Mouse (Mus musculus): ENCODE measurements around the gene Hist2h2aa2. TPM values are rescaled to one million over a fixed set of nuclear protein-coding genes. Genes with fewer than 3 reads are reported as not detected.
"Not testable (repeated sequence)": the region's sequence is repeated elsewhere in the genome, so short reads cannot be mapped to it uniquely, and the experiment has no call there.

Gene Hist2h2aa2
- polyA plus RNA-seq (2014; fragmentation: Nextera tagmentation; extraction: Ambion mirVana) = 61.8 and 63.0 TPM in 2 replicates

DNA sequence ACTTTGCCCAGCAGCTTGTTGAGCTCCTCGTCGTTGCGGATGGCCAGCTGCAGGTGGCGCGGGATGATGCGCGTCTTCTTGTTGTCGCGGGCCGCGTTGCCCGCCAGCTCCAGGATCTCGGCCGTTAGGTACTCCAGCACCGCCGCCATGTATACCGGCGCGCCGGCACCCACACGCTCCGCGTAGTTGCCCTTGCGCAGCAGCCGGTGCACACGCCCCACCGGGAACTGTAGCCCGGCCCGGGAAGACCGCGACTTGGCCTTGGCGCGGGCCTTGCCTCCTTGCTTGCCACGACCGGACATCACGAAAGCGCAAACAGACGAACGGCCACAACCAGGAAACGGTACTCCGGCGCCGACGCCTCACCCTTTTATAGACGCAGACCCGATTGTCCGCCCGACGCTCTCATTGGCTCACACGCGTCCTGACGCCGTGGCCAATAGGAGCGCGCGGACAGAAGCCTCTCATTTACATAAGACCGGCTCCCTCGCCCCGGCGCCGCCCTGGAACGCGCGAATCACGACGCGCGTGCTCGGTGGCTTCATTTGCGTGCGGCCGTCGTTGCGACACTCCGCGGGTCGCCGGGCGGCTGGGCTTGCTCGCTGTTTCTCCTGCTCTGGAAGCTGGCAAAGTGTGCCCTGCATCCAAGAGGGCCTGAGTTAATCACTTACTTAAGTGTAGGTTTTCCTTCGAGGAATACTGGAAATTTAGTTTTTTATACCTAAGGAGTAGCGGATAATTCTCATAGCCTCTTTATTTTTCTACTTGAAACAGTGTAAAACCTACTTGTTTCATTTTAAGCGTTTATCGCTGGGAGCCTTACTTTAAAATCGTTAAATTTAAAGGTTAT lies at the start of gene Hist2h2aa2:
Gene Hist2h2aa2, minus strand, starts transcription at position 328 of the 850 bp plus-strand sequence.
- not testable (repeated sequence) for H3K27me3 ChIP-seq (ENCODE audit: control insufficient read depth, insufficient read depth, low read length); H3K4me1 ChIP-seq (replicated peaks; ENCODE audit: control insufficient read depth, insufficient read depth, low read length); H3K36me3 ChIP-seq (ENCODE audit: control insufficient read depth, insufficient read depth, low read length); H3K9me3 ChIP-seq (ENCODE audit: control insufficient read depth, low read length)
- Histone ChIP-seq H3K27ac (ENCODE audit: low read depth, low read length) (peak within 1 kb of the TSS; percentile 77), H3K9ac (ENCODE audit: low read depth, low read length) (peak within 1 kb of the TSS; percentile 42; the same call in 1 of the 2 replicates), H3K4me2 (replicated peaks; ENCODE audit: low read depth, low read length) (peak within 1 kb of the TSS; percentile 29; the same call in 1 of the 2 replicates), H3K4me3 (ENCODE audit: low read depth, low read length) (peak within 1 kb of the TSS; percentile 18; the same call in 1 of the 2 replicates)
- DNase-seq (ENCODE audit: low spot score) (peak; percentile 71), ATAC-seq (ENCODE audit: low FRiP score) (peak; percentile 85)
- WGBS = 4% methylated on average over 27 of the region's 85 CpGs

DNA sequence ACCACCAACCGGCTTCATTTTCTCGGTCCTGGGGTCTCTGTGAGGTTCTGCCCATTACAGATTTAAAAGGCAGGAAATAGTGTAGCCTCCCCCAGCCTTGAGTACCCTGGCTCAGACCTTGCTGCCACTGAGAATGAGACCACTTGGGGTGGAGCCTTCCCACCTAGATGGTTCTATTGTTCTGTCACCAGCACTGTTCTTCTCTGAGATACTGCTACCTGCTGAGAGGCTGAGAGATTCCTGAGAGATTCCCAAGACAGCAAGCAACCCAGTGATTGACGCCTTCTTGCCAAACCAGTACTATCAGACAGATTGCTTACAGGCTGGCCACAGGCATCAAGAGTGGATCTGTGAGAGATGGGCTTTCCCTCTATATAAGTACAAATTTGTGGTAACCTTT lies 49.1 kb upstream of the Hist2h2aa2 start:
- no peaks in the 10 kb centered on the region for H3K9me3 ChIP-seq (ENCODE audit: control insufficient read depth, low read length)
- no peaks in the 10 kb centered on the region for H3K4me1 ChIP-seq (replicated peaks; ENCODE audit: control insufficient read depth, insufficient read depth, low read length)
- 77% methylated on average over 3 of the region's 3 CpGs for whole genome bisulfite sequencing
- H3K4me3 ChIP-seq (ENCODE audit: low read depth, low read length) = no peak overlapping the region
- H3K9ac ChIP-seq (ENCODE audit: low read depth, low read length) = no peak overlapping the region
- no peak overlapping the region for H3K27ac ChIP-seq (ENCODE audit: low read depth, low read length)
- no peak for DNase-seq (ENCODE audit: low spot score)
- H3K4me2 ChIP-seq (replicated peaks; ENCODE audit: low read depth, low read length) = no peak overlapping the region
- no peak for ATAC-seq (ENCODE audit: low FRiP score)
- peaks cover under 1% of the 10 kb centered on the region; the same call in 1 of the 2 replicates for H3K27me3 ChIP-seq (ENCODE audit: control insufficient read depth, insufficient read depth, low read length)
- no peaks in the 10 kb centered on the region for H3K36me3 ChIP-seq (ENCODE audit: control insufficient read depth, insufficient read depth, low read length)

DNA sequence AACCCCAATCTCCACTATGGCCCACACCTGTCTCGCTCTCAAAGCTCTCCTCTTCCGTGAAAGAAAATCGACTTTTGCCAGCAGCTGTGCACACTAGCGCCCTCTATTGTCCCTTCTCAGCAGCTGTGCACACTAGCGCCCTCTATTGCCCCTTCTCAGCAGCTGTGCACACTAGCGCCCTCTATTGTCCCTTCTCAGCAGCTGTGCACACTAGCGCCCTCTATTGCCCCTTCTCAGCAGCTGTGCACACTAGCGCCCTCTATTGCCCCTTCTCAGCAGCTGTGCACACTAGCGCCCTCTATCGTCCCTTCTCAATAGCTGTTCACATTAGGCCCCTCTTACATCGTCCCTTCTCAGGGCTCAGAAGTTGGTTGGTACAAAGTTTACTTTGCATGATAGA lies 47.3 kb upstream of the Hist2h2aa2 start:
- not testable (repeated sequence) for H3K36me3 ChIP-seq (ENCODE audit: control insufficient read depth, insufficient read depth, low read length); H3K27me3 ChIP-seq (ENCODE audit: control insufficient read depth, insufficient read depth, low read length); H3K27ac ChIP-seq (ENCODE audit: low read depth, low read length); H3K4me1 ChIP-seq (replicated peaks; ENCODE audit: control insufficient read depth, insufficient read depth, low read length); H3K4me2 ChIP-seq (replicated peaks; ENCODE audit: low read depth, low read length); H3K9me3 ChIP-seq (ENCODE audit: control insufficient read depth, low read length); ATAC-seq (ENCODE audit: low FRiP score); H3K9ac ChIP-seq (ENCODE audit: low read depth, low read length); H3K4me3 ChIP-seq (ENCODE audit: low read depth, low read length); DNase-seq (ENCODE audit: low spot score)
- WGBS = 92% methylated on average over 11 of the region's 11 CpGs

DNA sequence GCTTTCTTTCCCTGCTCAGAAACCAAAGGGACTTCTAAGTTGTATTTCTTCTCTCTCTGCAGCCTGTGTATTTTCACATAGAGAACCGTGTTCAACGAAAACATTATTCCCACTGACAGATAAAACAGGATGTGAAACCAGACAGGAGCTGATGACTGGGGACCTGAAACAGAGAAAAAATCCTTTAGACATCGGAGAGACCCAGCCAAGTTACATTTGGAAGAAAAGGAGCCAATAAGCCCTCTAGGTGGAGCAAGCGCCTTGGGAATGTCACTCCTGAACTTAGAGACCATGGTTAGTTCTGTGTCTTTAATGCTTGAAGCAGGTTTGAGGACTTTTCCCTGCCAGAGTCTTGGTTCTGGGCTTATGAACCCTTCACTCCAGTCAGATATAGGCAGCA lies 44.4 kb upstream of the Hist2h2aa2 start:
- Histone ChIP-seq H3K9me3 (ENCODE audit: control insufficient read depth, low read length) (no peaks in the 10 kb centered on the region), H3K36me3 (ENCODE audit: control insufficient read depth, insufficient read depth, low read length) (no peaks in the 10 kb centered on the region), H3K4me1 (replicated peaks; ENCODE audit: control insufficient read depth, insufficient read depth, low read length) (0 out of 2 replicates have a peak, but pooled peaks cover 3% of the 10 kb centered on the region), H3K4me3 (ENCODE audit: low read depth, low read length) (no peak overlapping the region), H3K27me3 (ENCODE audit: control insufficient read depth, insufficient read depth, low read length) (peaks cover 6% of the 10 kb centered on the region; the same call in 1 of the 2 replicates), H3K27ac (ENCODE audit: low read depth, low read length) (no peak overlapping the region), H3K9ac (ENCODE audit: low read depth, low read length) (no peak overlapping the region), H3K4me2 (replicated peaks; ENCODE audit: low read depth, low read length) (no peak overlapping the region)
- ATAC-seq (ENCODE audit: low FRiP score) = no peak
- DNase-seq (ENCODE audit: low spot score) = peak; percentile 41
- WGBS = 28% methylated on average over 4 of the region's 4 CpGs

DNA sequence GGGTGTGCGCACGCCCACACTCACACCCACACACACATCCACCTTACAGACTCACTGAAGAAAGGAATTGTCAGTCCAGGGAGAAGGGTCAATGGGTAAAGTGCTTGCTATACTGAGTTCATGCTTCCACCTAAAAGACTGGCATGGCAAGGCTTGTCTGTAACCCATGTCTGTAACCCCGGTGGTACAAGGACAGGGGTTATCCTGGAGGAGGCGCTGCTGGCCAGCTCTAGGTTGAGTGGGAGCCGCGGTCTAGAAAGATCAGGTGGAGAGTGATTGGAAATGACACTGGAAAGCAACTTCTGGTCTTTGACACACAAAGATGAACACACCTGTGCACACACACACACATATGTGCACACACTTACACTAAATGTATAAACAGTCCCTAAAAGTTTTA lies 40.6 kb upstream of the Hist2h2aa2 start:
- WGBS = 59% methylated on average over 6 of the region's 6 CpGs
- ATAC-seq (ENCODE audit: low FRiP score) = no peak
- H3K27me3 ChIP-seq (ENCODE audit: control insufficient read depth, insufficient read depth, low read length) = peaks cover 6% of the 10 kb centered on the region; the same call in 1 of the 2 replicates
- H3K36me3 ChIP-seq (ENCODE audit: control insufficient read depth, insufficient read depth, low read length) = no peaks in the 10 kb centered on the region
- no peak overlapping the region for H3K4me2 ChIP-seq (replicated peaks; ENCODE audit: low read depth, low read length)
- H3K4me1 ChIP-seq (replicated peaks; ENCODE audit: control insufficient read depth, insufficient read depth, low read length) = 0 out of 2 replicates have a peak, but pooled peaks cover 3% of the 10 kb centered on the region
- no peak overlapping the region for H3K9ac ChIP-seq (ENCODE audit: low read depth, low read length)
- no peaks in the 10 kb centered on the region for H3K9me3 ChIP-seq (ENCODE audit: control insufficient read depth, low read length)
- H3K4me3 ChIP-seq (ENCODE audit: low read depth, low read length) = no peak overlapping the region
- H3K27ac ChIP-seq (ENCODE audit: low read depth, low read length) = no peak overlapping the region
- no peak for DNase-seq (ENCODE audit: low spot score)

DNA sequence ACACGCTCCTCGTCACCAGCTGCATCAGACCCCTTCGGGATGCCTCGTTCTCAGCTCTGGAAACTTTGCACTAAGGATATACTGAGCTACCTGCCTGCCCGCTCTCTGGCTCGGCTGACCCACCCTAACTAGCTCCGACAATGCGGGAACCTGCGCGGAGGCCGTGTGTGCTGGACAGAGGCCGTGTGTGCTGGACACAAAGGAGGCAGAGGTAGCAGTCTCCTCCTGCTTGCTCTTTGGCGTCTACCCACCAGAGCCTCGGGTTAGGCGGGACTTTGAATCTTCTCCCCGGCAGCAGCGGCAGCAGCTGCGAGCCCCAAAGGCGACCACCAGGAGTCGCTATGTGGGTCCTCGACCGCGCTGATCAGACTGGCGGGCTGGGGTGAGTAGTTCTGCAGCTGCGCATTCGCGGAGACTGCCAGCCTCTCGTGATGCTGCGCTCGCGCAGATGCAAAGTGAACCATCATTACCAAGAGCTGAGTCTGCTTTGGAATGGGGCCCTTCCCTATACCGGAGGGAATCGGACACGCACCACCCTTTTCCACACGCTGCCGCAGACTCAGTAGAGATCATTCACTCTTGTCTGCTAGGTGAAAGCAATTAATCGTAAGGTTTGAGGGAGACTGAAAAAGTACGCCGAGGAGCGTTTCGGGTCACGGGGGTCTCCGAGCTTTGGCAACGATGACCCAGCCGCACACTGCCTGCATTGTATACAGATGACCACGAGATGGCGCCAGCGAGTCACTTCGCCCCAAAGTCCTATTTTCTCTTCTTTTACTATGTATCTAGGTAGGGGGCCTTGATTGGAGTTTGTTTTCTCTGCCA lies 37.9 kb upstream of the Hist2h2aa2 start:
- peak; percentile 97 for ATAC-seq (ENCODE audit: low FRiP score)
- Histone ChIP-seq H3K27me3 (ENCODE audit: control insufficient read depth, insufficient read depth, low read length) (no peaks in the 10 kb centered on the region; the same call in 1 of the 2 replicates), H3K36me3 (ENCODE audit: control insufficient read depth, insufficient read depth, low read length) (no peaks in the 10 kb centered on the region), H3K4me1 (replicated peaks; ENCODE audit: control insufficient read depth, insufficient read depth, low read length) (no peaks in the 10 kb centered on the region), H3K9me3 (ENCODE audit: control insufficient read depth, low read length) (no peaks in the 10 kb centered on the region), H3K4me3 (ENCODE audit: low read depth, low read length) (peak overlapping the region; percentile 41), H3K4me2 (replicated peaks; ENCODE audit: low read depth, low read length) (peak overlapping the region; percentile 75), H3K27ac (ENCODE audit: low read depth, low read length) (peak overlapping the region; percentile 82), H3K9ac (ENCODE audit: low read depth, low read length) (peak overlapping the region; percentile 59)
- WGBS = under 1% methylated on average over 49 of the region's 49 CpGs
- peak; percentile 93 for DNase-seq (ENCODE audit: low spot score)

DNA sequence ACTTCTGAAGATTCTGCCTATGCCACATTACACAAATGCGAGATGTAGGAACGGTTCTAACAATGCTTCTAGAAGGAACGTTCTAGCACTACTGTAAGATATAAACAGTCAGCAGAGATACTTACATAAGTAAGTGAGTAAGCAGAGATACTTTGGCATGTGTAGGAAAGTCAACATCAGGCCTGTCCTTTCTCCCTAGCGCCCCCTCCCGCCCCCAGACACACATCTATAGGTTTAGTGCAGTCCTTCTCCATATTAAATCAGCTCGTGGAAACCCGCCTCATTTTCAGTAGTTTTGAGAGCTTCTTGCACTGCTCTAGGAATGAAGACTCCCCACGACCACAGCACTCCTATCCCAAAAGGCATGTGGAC lies 37.3 kb upstream of the Hist2h2aa2 start:
- Histone ChIP-seq H3K9ac (ENCODE audit: low read depth, low read length) (peak overlapping the region; percentile 59; the same call in 1 of the 2 replicates), H3K4me1 (replicated peaks; ENCODE audit: control insufficient read depth, insufficient read depth, low read length) (no peaks in the 10 kb centered on the region), H3K4me2 (replicated peaks; ENCODE audit: low read depth, low read length) (peak overlapping the region; percentile 75), H3K27me3 (ENCODE audit: control insufficient read depth, insufficient read depth, low read length) (no peaks in the 10 kb centered on the region; the same call in 1 of the 2 replicates), H3K36me3 (ENCODE audit: control insufficient read depth, insufficient read depth, low read length) (no peaks in the 10 kb centered on the region), H3K27ac (ENCODE audit: low read depth, low read length) (peak overlapping the region; percentile 82; the same call in 1 of the 2 replicates), H3K9me3 (ENCODE audit: control insufficient read depth, low read length) (no peaks in the 10 kb centered on the region), H3K4me3 (ENCODE audit: low read depth, low read length) (peak overlapping the region; percentile 41)
- 17% methylated on average over 8 of the region's 8 CpGs for WGBS
- ATAC-seq (ENCODE audit: low FRiP score) = peak; percentile 59
- DNase-seq (ENCODE audit: low spot score) = peak; percentile 71

DNA sequence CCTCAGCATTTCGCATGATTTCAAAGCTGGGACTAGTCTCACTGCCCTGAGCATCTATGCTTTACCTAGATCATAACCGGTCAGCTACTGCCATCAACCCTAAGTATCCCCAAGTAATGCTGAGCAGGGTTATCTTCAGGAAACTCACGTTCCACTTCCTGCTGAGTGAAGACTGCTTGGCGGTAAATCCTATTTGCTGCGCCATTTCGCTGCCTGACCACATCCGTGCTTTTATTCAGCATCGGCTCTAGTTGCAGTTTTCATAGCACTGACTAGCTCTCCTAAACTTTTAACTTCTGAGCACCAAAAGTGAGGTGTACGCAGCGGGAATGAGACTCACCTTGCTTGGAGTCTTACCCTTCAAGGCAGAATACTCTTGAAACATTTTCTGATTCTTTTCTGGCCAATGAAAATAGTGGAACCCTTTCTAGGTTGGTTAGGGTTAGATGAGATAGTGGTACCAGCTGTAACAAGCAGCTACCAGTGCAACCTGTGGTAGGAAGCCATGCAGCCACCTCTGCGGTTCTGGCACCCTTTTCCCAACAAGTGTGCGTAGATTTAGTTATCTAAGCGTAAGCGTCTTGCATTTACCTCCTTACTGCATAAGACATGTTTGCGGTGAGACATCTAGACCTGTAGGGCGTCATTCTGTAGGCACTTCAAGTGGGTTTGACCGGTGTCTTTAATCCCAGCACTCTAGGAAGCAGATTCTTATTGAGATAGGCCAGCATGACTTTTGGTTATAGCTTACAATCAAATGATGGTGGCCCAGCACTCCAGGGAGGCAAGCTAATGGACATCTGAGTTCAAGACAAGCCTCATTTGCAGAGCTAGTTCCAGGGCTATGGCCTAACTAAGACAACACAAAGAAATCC lies 33.8 kb upstream of the Hist2h2aa2 start:
- ATAC-seq (ENCODE audit: low FRiP score) (no peak), DNase-seq (ENCODE audit: low spot score) (no peak)
- Histone ChIP-seq H3K36me3 (ENCODE audit: control insufficient read depth, insufficient read depth, low read length) (no peaks in the 10 kb centered on the region), H3K9ac (ENCODE audit: low read depth, low read length) (no peak overlapping the region), H3K27ac (ENCODE audit: low read depth, low read length) (no peak overlapping the region), H3K9me3 (ENCODE audit: control insufficient read depth, low read length) (no peaks in the 10 kb centered on the region), H3K4me3 (ENCODE audit: low read depth, low read length) (no peak overlapping the region), H3K4me1 (replicated peaks; ENCODE audit: control insufficient read depth, insufficient read depth, low read length) (no peaks in the 10 kb centered on the region), H3K27me3 (ENCODE audit: control insufficient read depth, insufficient read depth, low read length) (no peaks in the 10 kb centered on the region), H3K4me2 (replicated peaks; ENCODE audit: low read depth, low read length) (no peak overlapping the region)
- WGBS = 91% methylated on average over 17 of the region's 17 CpGs
